Comparison of ENCODE assay signal across 13 mouse cellular contexts in genomic region chr3:92219031-92219430, GRCm38 (mm10). TPM values are rescaled to one million over a fixed set of nuclear protein-coding genes. Genes with fewer than 3 reads are reported as not detected.
A peak's percentile ranks its signal among the peaks of the same experiment; 100 is the strongest.
DNase-seq lines count a peak whose midpoint lies in the region; ATAC-seq and TF ChIP-seq lines count a peak whose summit lies in the region.
"Not testable (repeated sequence)": the region's sequence is repeated elsewhere in the genome, so short reads cannot be mapped to it uniquely, and the experiment has no call there.
"Had no signal": no experiment of that assay in that cellular context is flagged by ENCODE, and none has a peak within 500 bp of the region (broad histone marks: within the 10 kb centered on the region; RNA-seq: fewer than 3 reads in every experiment).

No protein-coding gene starts in this region.

- not testable (repeated sequence) for H3K36me3 ChIP-seq in embryonic facial prominence, embryonic 12.5 days; forebrain, embryonic 13.5 days (ENCODE audit: poor library complexity, severe bottlenecking); heart, postnatal 0 days (replicated peaks; ENCODE audit: control insufficient read depth, insufficient read depth, low read length); hindbrain, postnatal 0 days (ENCODE audit: insufficient read depth, low read length); limb, embryonic 14.5 days (ENCODE audit: control insufficient read depth, insufficient read depth, low read length); midbrain, postnatal 0 days (ENCODE audit: insufficient read depth, low read length); stomach, embryonic 15.5 days

- not testable (repeated sequence) for TF ChIP-seq CTCF in heart, postnatal 0 days (IDR thresholded peaks at IDR 0.05; ENCODE audit: low read depth); hindbrain, postnatal 0 days (IDR thresholded peaks at IDR 0.05; ENCODE audit: low read depth); midbrain, postnatal 0 days (IDR thresholded peaks at IDR 0.05)

- DNase-seq in heart, postnatal 0 days (ENCODE audit: low spot score); hindbrain, postnatal 0 days (ENCODE audit: low spot score); limb, embryonic 14.5 days (ENCODE audit: low spot score); midbrain, postnatal 0 days (ENCODE audit: low spot score): not testable (repeated sequence)

- H3K9ac ChIP-seq in embryonic facial prominence, embryonic 12.5 days; forebrain, embryonic 13.5 days; heart, postnatal 0 days (replicated peaks; ENCODE audit: low read depth, low read length); hindbrain, postnatal 0 days (replicated peaks; ENCODE audit: low read length); limb, embryonic 14.5 days (ENCODE audit: low read depth, low read length, severe bottlenecking); midbrain, postnatal 0 days (replicated peaks; ENCODE audit: low read length, poor library complexity, severe bottlenecking); stomach, embryonic 15.5 days: not testable (repeated sequence)

- no CpG with 5 or more reads among the region's 8 CpGs for WGBS in embryonic facial prominence, embryonic 12.5 days
- no CpG with 5 or more reads among the region's 8 CpGs for WGBS in forebrain, embryonic 13.5 days
- no CpG with 5 or more reads among the region's 8 CpGs for WGBS in heart, postnatal 0 days
- WGBS in hindbrain, postnatal 0 days, result no CpG with 5 or more reads among the region's 8 CpGs
- WGBS in limb, embryonic 14.5 days, result no CpG with 5 or more reads among the region's 8 CpGs
- no CpG with 5 or more reads among the region's 8 CpGs for WGBS in midbrain, postnatal 0 days
- no CpG with 5 or more reads among the region's 8 CpGs for WGBS in stomach, embryonic 15.5 days

- H3K4me1 ChIP-seq in embryonic facial prominence, embryonic 12.5 days; forebrain, embryonic 13.5 days; heart, postnatal 0 days (ENCODE audit: control insufficient read depth, insufficient read depth); hindbrain, postnatal 0 days (ENCODE audit: insufficient read depth, low read length); limb, embryonic 14.5 days (ENCODE audit: control insufficient read depth, insufficient read depth, low read length); midbrain, postnatal 0 days (ENCODE audit: insufficient read depth, low read length); stomach, embryonic 15.5 days: not testable (repeated sequence)

- H3K9me3 ChIP-seq in embryonic facial prominence, embryonic 12.5 days; forebrain, embryonic 13.5 days (replicated peaks); heart, postnatal 0 days (replicated peaks; ENCODE audit: control insufficient read depth, low read length); hindbrain, postnatal 0 days (ENCODE audit: low read length); limb, embryonic 14.5 days (ENCODE audit: control insufficient read depth, low read length); midbrain, postnatal 0 days (ENCODE audit: low read length); stomach, embryonic 15.5 days: not testable (repeated sequence)

- TF ChIP-seq EP300 in heart, postnatal 0 days (IDR thresholded peaks at IDR 0.05; ENCODE audit: low read depth), result not testable (repeated sequence)

- H3K4me3 ChIP-seq in embryonic facial prominence, embryonic 12.5 days; forebrain, embryonic 13.5 days; heart, postnatal 0 days (ENCODE audit: low read depth, low read length); hindbrain, postnatal 0 days (ENCODE audit: low read length); limb, embryonic 14.5 days (replicated peaks; ENCODE audit: low read length); midbrain, postnatal 0 days (ENCODE audit: low read depth, low read length); stomach, embryonic 15.5 days (replicated peaks): not testable (repeated sequence)

- peak; percentile 48; the same call in 1 of the 2 replicates for ATAC-seq in embryonic facial prominence, embryonic 12.5 days (ENCODE audit: insufficient number of reproducible peaks, insufficient read depth, low FRiP score, low TSS enrichment)
- peak; percentile 52; the same call in 1 of the 2 replicates for ATAC-seq in forebrain, embryonic 13.5 days
- ATAC-seq in heart, postnatal 0 days (ENCODE audit: insufficient read depth, low read depth), result 0 out of 2 replicates have a peak, but pooled peaks have one; percentile 47
- ATAC-seq in hindbrain, postnatal 0 days, result peak; percentile 67
- ATAC-seq in limb, embryonic 14.5 days (ENCODE audit: low FRiP score, low read depth), result peak; percentile 61; the same call in 1 of the 2 replicates
- peak; percentile 32 for ATAC-seq in megakaryocyte, adult 5-6 weeks (ENCODE audit: poor library complexity, severe bottlenecking)
- peak; percentile 36 for ATAC-seq in midbrain, postnatal 0 days (ENCODE audit: low FRiP score)
- ATAC-seq in stomach, embryonic 15.5 days (ENCODE audit: insufficient read depth, low FRiP score, low read depth), result 0 out of 2 replicates have a peak, but pooled peaks have one; percentile 28

- H3K4me2 ChIP-seq in embryonic facial prominence, embryonic 12.5 days (replicated peaks); forebrain, embryonic 13.5 days; heart, postnatal 0 days (ENCODE audit: low read depth, low read length); hindbrain, postnatal 0 days (ENCODE audit: low read depth, low read length); limb, embryonic 14.5 days (replicated peaks; ENCODE audit: low read depth, low read length, severe bottlenecking); midbrain, postnatal 0 days (ENCODE audit: low read depth, low read length, poor library complexity, severe bottlenecking); stomach, embryonic 15.5 days: not testable (repeated sequence)

- not testable (repeated sequence) for TF ChIP-seq POLR2A in limb, embryonic 14.5 days (IDR thresholded peaks at IDR 0.05; ENCODE audit: borderline replicate concordance, extremely low read depth, insufficient read depth, insufficient read length)

- H3K27me3 ChIP-seq in embryonic facial prominence, embryonic 12.5 days; forebrain, embryonic 13.5 days; heart, postnatal 0 days (ENCODE audit: control insufficient read depth, insufficient read depth, low read length); hindbrain, postnatal 0 days (ENCODE audit: insufficient read depth, low read length); limb, embryonic 14.5 days (ENCODE audit: control insufficient read depth, insufficient read depth, low read length); midbrain, postnatal 0 days (ENCODE audit: insufficient read depth, low read length); stomach, embryonic 15.5 days (replicated peaks): not testable (repeated sequence)

- H3K27ac ChIP-seq in embryonic facial prominence, embryonic 12.5 days; forebrain, embryonic 13.5 days; heart, postnatal 0 days (ENCODE audit: low read depth); hindbrain, postnatal 0 days; limb, embryonic 14.5 days (replicated peaks; ENCODE audit: low read depth, low read length); midbrain, postnatal 0 days (ENCODE audit: low read depth, low read length); stomach, embryonic 15.5 days: not testable (repeated sequence)

RNA-seq across cellular contexts. Expression of gene Sprr2a2, which starts 3.3 kb away (rescaled TPM):
- polyA plus RNA-seq in embryonic facial prominence, embryonic 12.5 days (2016; fragmentation: Nextera tagmentation; extraction: Ambion mirVana), result not detected in 2 replicates
- polyA plus RNA-seq in forebrain, embryonic 13.5 days (2015; fragmentation: Nextera tagmentation; extraction: Ambion mirVana), result not detected in 2 replicates
- 10.1 and 38.9 TPM in 2 replicates for total RNA-seq in heart, postnatal 0 days (2014; rRNA removed; ENCODE audit: low replicate concordance)
- 8.6 and 12.1 TPM in 2 replicates for polyA plus RNA-seq in heart, postnatal 0 days (2015; fragmentation: Nextera tagmentation; extraction: Ambion mirVana)
- not detected in 2 replicates for total RNA-seq in hindbrain, postnatal 0 days (2014; rRNA removed)
- polyA plus RNA-seq in hindbrain, postnatal 0 days (2015; fragmentation: Nextera tagmentation; extraction: Ambion mirVana), result not detected in 2 replicates
- polyA plus RNA-seq in limb, embryonic 14.5 days (2012; rRNA removed), result 10.2 and 21.5 TPM in 2 replicates
- polyA plus RNA-seq in limb, embryonic 14.5 days (2014; fragmentation: Nextera tagmentation; extraction: Ambion mirVana), result 9.4 and 9.7 TPM in 2 replicates
- total RNA-seq in megakaryocyte, adult 5-6 weeks (2015), result not detected in 2 replicates
- total RNA-seq in megakaryocyte, adult 5-6 weeks (2017), result not detected in 2 replicates
- 0.55 TPM in 1 of 2 replicates, not detected in the other for total RNA-seq in midbrain, postnatal 0 days (2014; rRNA removed)
- polyA plus RNA-seq in midbrain, postnatal 0 days (2015; fragmentation: Nextera tagmentation; extraction: Ambion mirVana), result not detected in 2 replicates
- polyA plus RNA-seq in stomach, embryonic 15.5 days (2015; fragmentation: Nextera tagmentation; extraction: Ambion mirVana), result 541 and 1,085 TPM in 2 replicates
- total RNA-seq: adrenal gland, postnatal 10 days; layer of hippocampus, postnatal 14 days; left cerebral cortex, postnatal 10 days had no signal
- polyA plus RNA-seq: forebrain, embryonic 14.5 days had no signal

RNA-seq across cellular contexts. Expression of gene Sprr2a1, which starts 3.4 kb away (rescaled TPM):
- not detected in 2 replicates for polyA plus RNA-seq in embryonic facial prominence, embryonic 12.5 days (2016; fragmentation: Nextera tagmentation; extraction: Ambion mirVana)
- polyA plus RNA-seq in forebrain, embryonic 13.5 days (2015; fragmentation: Nextera tagmentation; extraction: Ambion mirVana), result not detected in 2 replicates
- total RNA-seq in heart, postnatal 0 days (2014; rRNA removed; ENCODE audit: low replicate concordance), result 0.15 TPM in 1 of 2 replicates, not detected in the other
- polyA plus RNA-seq in heart, postnatal 0 days (2015; fragmentation: Nextera tagmentation; extraction: Ambion mirVana), result 0.25 TPM in 1 of 2 replicates, not detected in the other
- total RNA-seq in hindbrain, postnatal 0 days (2014; rRNA removed), result not detected in 2 replicates
- not detected in 2 replicates for polyA plus RNA-seq in hindbrain, postnatal 0 days (2015; fragmentation: Nextera tagmentation; extraction: Ambion mirVana)
- 0.19 and 0.29 TPM in 2 replicates for polyA plus RNA-seq in limb, embryonic 14.5 days (2012; rRNA removed)
- 0.26 and 0.45 TPM in 2 replicates for polyA plus RNA-seq in limb, embryonic 14.5 days (2014; fragmentation: Nextera tagmentation; extraction: Ambion mirVana)
- not detected in 2 replicates for total RNA-seq in megakaryocyte, adult 5-6 weeks (2015)
- total RNA-seq in megakaryocyte, adult 5-6 weeks (2017), result not detected in 2 replicates
- total RNA-seq in midbrain, postnatal 0 days (2014; rRNA removed), result not detected in 2 replicates
- polyA plus RNA-seq in midbrain, postnatal 0 days (2015; fragmentation: Nextera tagmentation; extraction: Ambion mirVana), result not detected in 2 replicates
- 9.5 and 12.7 TPM in 2 replicates for polyA plus RNA-seq in stomach, embryonic 15.5 days (2015; fragmentation: Nextera tagmentation; extraction: Ambion mirVana)
- total RNA-seq: adrenal gland, postnatal 10 days; gastrocnemius, postnatal 4 days; layer of hippocampus, postnatal 14 days; left cerebral cortex, postnatal 10 days had no signal
- polyA plus RNA-seq: forebrain, embryonic 14.5 days had no signal

Comparison
In these comparisons a context has a peak if more than half of its experiments do, and no peak if none do; other contexts are left out.
1. RNA of gene Sprr2a2, which starts 3.3 kb away (polyA plus RNA-seq): 541 to 1,085 TPM in stomach, embryonic 15.5 days; 8.6 to 12.1 TPM in heart, postnatal 0 days, 9.4 to 21.5 TPM in limb, embryonic 14.5 days, not detected in embryonic facial prominence, embryonic 12.5 days, not detected in midbrain, postnatal 0 days, not detected in hindbrain, postnatal 0 days and not detected in forebrain, embryonic 13.5 days; every median in the first group is over 10 times any median in the second.
2. Peak in every context shown above with its lines, with median percentiles within 50 percentile points of each other: ATAC-seq.